Mouse (Mus musculus): ENCODE measurements at regions not wholly inside any gene's neighbourhood (a gene's known extent, or its start where the extent isn't known, plus 50 kb on each side); places are given as distances from the start of the nearest gene placed in this dataset.
A peak's percentile ranks its signal among the peaks of the same experiment; 100 is the strongest.

DNA sequence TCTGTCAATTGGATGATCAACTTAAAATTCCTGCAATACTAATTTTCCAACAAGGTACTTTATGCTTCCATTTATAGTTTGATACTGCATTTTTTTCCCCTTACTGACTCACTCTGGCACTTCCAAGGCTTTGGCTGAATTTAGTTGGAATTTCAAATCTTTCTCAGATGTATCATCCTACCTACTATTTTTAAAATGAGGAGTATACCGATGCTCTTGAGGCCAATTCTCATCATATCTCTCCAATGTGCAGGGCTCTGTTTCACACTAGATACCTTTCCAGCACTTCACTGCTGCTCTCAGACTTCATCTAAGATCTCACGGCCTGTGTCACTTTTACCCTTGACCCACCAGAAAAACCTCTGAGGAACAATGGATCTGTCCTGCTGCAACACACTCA lies 386.6 kb upstream of the Flrt2 start:
- no peaks in the 10 kb centered on the region for H3K36me3 ChIP-seq (ENCODE audit: insufficient read depth, low read length)
- H3K4me3 ChIP-seq (ENCODE audit: low read length): no peak overlapping the region
- no peaks in the 10 kb centered on the region for H3K4me1 ChIP-seq (ENCODE audit: insufficient read depth, low read length)
- H3K9me3 ChIP-seq (ENCODE audit: low read length): no peaks in the 10 kb centered on the region
- no peak overlapping the region for H3K4me2 ChIP-seq (ENCODE audit: low read depth, low read length)
- ATAC-seq (no peak), DNase-seq (ENCODE audit: low spot score) (no peak)
- no peak overlapping the region for H3K27ac ChIP-seq
- no peak overlapping the region for H3K9ac ChIP-seq (replicated peaks; ENCODE audit: low read length)
- no peak for TF ChIP-seq CTCF (IDR thresholded peaks at IDR 0.05; ENCODE audit: low read depth)
- WGBS: 87% methylated on average over 2 of the region's 2 CpGs
- no peaks in the 10 kb centered on the region for H3K27me3 ChIP-seq (ENCODE audit: insufficient read depth, low read length)

DNA sequence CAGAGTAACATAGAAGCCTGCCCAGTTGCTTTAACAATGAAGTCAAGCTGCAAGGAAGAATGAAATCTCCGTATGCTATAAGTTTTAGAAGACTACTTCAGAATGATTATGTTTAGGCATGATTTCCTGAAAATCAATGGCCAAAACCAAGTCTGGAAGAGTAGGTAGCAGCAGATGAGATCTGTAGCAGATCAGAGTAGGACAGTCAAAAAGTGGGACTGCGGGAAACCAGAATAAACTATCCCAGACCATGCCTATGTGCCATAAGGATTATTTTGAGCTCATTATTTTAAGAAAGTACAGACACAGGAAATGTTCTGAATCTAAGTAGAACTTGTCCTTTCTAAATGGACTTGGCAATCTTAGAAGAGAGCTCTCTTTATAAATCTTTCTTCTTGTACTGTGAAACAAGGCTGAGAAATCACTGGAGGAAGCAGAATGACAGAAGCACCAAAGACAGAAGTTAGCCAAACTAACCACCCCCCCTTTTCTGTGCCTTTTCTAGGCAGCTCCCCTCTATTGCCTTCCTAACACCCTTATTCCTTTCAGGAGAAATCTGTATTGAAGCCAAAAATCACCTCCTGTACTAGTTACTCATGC lies 376.8 kb upstream of the Flrt2 start:
- H3K4me2 ChIP-seq (ENCODE audit: low read depth, low read length): no peak overlapping the region
- H3K4me3 ChIP-seq (ENCODE audit: low read length): no peak overlapping the region
- H3K27me3 ChIP-seq (ENCODE audit: insufficient read depth, low read length): no peaks in the 10 kb centered on the region; the same call in 1 of the 2 replicates
- H3K9ac ChIP-seq (replicated peaks; ENCODE audit: low read length): no peak overlapping the region
- H3K9me3 ChIP-seq (ENCODE audit: low read length): no peaks in the 10 kb centered on the region
- no peaks in the 10 kb centered on the region for H3K4me1 ChIP-seq (ENCODE audit: insufficient read depth, low read length)
- TF ChIP-seq CTCF (IDR thresholded peaks at IDR 0.05; ENCODE audit: low read depth): no peak
- ATAC-seq: no peak
- no peak for DNase-seq (ENCODE audit: low spot score)
- H3K27ac ChIP-seq: no peak overlapping the region
- no peaks in the 10 kb centered on the region for H3K36me3 ChIP-seq (ENCODE audit: insufficient read depth, low read length)
- WGBS: 93% methylated on average over 2 of the region's 2 CpGs

DNA sequence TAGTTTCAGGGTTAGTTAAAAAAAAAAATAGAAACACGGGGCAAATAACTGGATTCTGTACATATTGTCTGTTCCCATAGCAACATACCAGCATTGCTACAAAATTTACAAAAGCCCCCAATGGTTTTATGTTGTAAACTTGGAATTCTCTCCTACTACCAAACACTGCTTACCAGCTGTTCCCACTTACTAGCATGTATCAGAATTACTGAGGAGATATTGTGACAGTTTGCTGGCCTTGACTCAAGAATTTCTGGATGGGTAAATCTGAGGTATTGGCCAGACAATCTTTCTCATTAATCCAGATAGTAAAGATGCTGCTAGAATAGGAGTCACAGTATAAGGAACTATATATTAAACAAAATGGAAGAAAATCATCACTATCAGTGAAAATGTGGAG lies 375.2 kb upstream of the Flrt2 start:
- Histone ChIP-seq H3K9ac (replicated peaks; ENCODE audit: low read length) (no peak overlapping the region), H3K4me2 (ENCODE audit: low read depth, low read length) (no peak overlapping the region), H3K9me3 (ENCODE audit: low read length) (no peaks in the 10 kb centered on the region), H3K27me3 (ENCODE audit: insufficient read depth, low read length) (no peaks in the 10 kb centered on the region; the same call in 1 of the 2 replicates), H3K27ac (no peak overlapping the region), H3K36me3 (ENCODE audit: insufficient read depth, low read length) (no peaks in the 10 kb centered on the region), H3K4me3 (ENCODE audit: low read length) (no peak overlapping the region), H3K4me1 (ENCODE audit: insufficient read depth, low read length) (no peaks in the 10 kb centered on the region)
- WGBS: 37% methylated on average over 1 of the region's 1 CpGs
- DNase-seq (ENCODE audit: low spot score): peak; percentile 65
- ATAC-seq: no peak
- no peak for TF ChIP-seq CTCF (IDR thresholded peaks at IDR 0.05; ENCODE audit: low read depth)

DNA sequence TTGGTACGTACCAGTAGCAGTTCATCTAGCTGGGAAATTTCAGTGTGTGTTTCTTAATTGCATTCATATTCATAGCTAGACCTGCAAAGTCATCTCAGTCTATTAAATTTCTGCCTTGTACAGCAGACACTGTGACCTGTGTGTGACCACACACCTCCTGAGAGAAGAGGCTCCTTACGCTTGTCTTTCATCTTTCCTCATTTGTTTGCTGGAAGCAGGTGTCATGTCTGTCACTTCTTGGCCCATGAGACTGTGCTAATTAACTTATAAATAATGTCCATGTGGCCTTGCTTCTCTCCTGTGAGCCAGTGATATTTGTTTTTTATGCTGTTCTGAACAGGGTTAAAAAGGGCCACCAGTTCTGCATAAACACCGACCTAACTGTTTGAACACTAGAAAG lies 370.3 kb upstream of the Flrt2 start:
- Histone ChIP-seq H3K4me2 (ENCODE audit: low read depth, low read length) (no peak overlapping the region), H3K4me1 (ENCODE audit: insufficient read depth, low read length) (no peaks in the 10 kb centered on the region), H3K36me3 (ENCODE audit: insufficient read depth, low read length) (no peaks in the 10 kb centered on the region), H3K4me3 (ENCODE audit: low read length) (no peak overlapping the region), H3K27me3 (ENCODE audit: insufficient read depth, low read length) (no peaks in the 10 kb centered on the region; the same call in 1 of the 2 replicates), H3K9me3 (ENCODE audit: low read length) (no peaks in the 10 kb centered on the region), H3K27ac (no peak overlapping the region), H3K9ac (replicated peaks; ENCODE audit: low read length) (no peak overlapping the region)
- no peak; the same call in 1 of the 2 replicates for ATAC-seq
- peak; percentile 8 for DNase-seq (ENCODE audit: low spot score)
- 67% methylated on average over 3 of the region's 3 CpGs for WGBS
- no peak for TF ChIP-seq CTCF (IDR thresholded peaks at IDR 0.05; ENCODE audit: low read depth)

GRCm38 (mm10) chr12:95329666-95330065 lies 362.4 kb upstream of the Flrt2 start:
- Histone ChIP-seq H3K36me3 (ENCODE audit: insufficient read depth, low read length) (no peaks in the 10 kb centered on the region), H3K27ac (no peak overlapping the region), H3K9ac (replicated peaks; ENCODE audit: low read length) (no peak overlapping the region), H3K27me3 (ENCODE audit: insufficient read depth, low read length) (no peaks in the 10 kb centered on the region), H3K4me1 (ENCODE audit: insufficient read depth, low read length) (no peaks in the 10 kb centered on the region), H3K4me3 (ENCODE audit: low read length) (no peak overlapping the region), H3K4me2 (ENCODE audit: low read depth, low read length) (no peak overlapping the region), H3K9me3 (ENCODE audit: low read length) (no peaks in the 10 kb centered on the region)
- no peak for TF ChIP-seq CTCF (IDR thresholded peaks at IDR 0.05; ENCODE audit: low read depth)
- ATAC-seq (no peak), DNase-seq (ENCODE audit: low spot score) (no peak)
- 81% methylated on average over 1 of the region's 1 CpGs for WGBS

- H3K9me3 ChIP-seq (ENCODE audit: low read length): no peaks in the 10 kb centered on the region
- no peaks in the 10 kb centered on the region for H3K27me3 ChIP-seq (ENCODE audit: insufficient read depth, low read length)
- H3K4me2 ChIP-seq (ENCODE audit: low read depth, low read length): no peak overlapping the region
- no peak for DNase-seq (ENCODE audit: low spot score)
- no peak overlapping the region for H3K27ac ChIP-seq
- H3K9ac ChIP-seq (replicated peaks; ENCODE audit: low read length): no peak overlapping the region
- 78% methylated on average over 5 of the region's 5 CpGs for WGBS
- ATAC-seq: no peak
- no peak for TF ChIP-seq CTCF (IDR thresholded peaks at IDR 0.05; ENCODE audit: low read depth)
- H3K4me1 ChIP-seq (ENCODE audit: insufficient read depth, low read length): no peaks in the 10 kb centered on the region
- H3K36me3 ChIP-seq (ENCODE audit: insufficient read depth, low read length): no peaks in the 10 kb centered on the region
- H3K4me3 ChIP-seq (ENCODE audit: low read length): no peak overlapping the region
Observed at GRCm38 (mm10) chr12:95347786-95348185, 344.2 kb upstream of the Flrt2 start.

DNA sequence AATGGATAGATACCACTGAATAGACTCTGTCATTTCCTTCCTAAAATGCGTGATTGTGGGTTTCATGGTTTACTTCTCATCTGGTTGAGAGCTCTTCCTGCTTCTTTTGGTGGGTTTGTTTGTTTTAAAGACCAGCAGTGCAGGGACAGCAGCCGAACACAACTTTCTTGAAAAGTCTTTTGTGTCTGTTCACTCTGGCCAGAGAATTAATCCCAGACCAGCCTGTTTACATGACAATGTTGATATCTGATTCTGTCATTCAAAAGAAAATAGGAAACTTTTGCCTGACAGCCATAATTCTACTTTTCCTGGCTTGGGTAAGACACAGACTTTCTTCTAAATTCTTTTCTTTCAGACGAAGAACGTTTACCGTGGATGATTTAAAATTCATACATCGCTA lies 336.9 kb upstream of the Flrt2 start:
- H3K4me3 ChIP-seq (ENCODE audit: low read length): no peak overlapping the region
- 24% methylated on average over 6 of the region's 6 CpGs for WGBS
- H3K4me2 ChIP-seq (ENCODE audit: low read depth, low read length): no peak overlapping the region
- no peaks in the 10 kb centered on the region for H3K27me3 ChIP-seq (ENCODE audit: insufficient read depth, low read length)
- no peaks in the 10 kb centered on the region for H3K4me1 ChIP-seq (ENCODE audit: insufficient read depth, low read length)
- ATAC-seq (no peak), DNase-seq (ENCODE audit: low spot score) (no peak)
- no peak overlapping the region for H3K27ac ChIP-seq
- TF ChIP-seq CTCF (IDR thresholded peaks at IDR 0.05; ENCODE audit: low read depth): no peak
- H3K9me3 ChIP-seq (ENCODE audit: low read length): no peaks in the 10 kb centered on the region
- no peaks in the 10 kb centered on the region for H3K36me3 ChIP-seq (ENCODE audit: insufficient read depth, low read length)
- H3K9ac ChIP-seq (replicated peaks; ENCODE audit: low read length): no peak overlapping the region
